Mouse (Mus musculus) urinary bladder, postnatal 14 days (tissue): ENCODE measurements around the gene Slc41a1.
"Not testable (repeated sequence)": the region's sequence is repeated elsewhere in the genome, so short reads cannot be mapped to it uniquely, and the experiment has no call there.

ENCODE experiments used
- DNase-seq: peaks from one replicate; pipeline ENCODE4 v3.0.0; 2021; ENCODE audit warnings: low spot score

Slc41a1 gene

GRCm38 (mm10) chr1:131827207-131827786 lies at the start of gene Slc41a1:
TSS of gene Slc41a1 (plus strand) at chr1:131827493.
- no peak for DNase-seq

- DNase-seq: no peak
Measured at GRCm38 (mm10) chr1:131794591-131794990, 32.7 kb upstream of the Slc41a1 start.

- no peak for DNase-seq
Measured at GRCm38 (mm10) chr1:131795171-131795570, 32.1 kb upstream of the Slc41a1 start.

- peak; percentile 78 for DNase-seq
Measured at GRCm38 (mm10) chr1:131797202-131797909, 29.9 kb upstream of the Slc41a1 start, which contains the start of gene Pm20d1. TSS of gene Pm20d1 (plus strand) at chr1:131797381.

- DNase-seq: no peak
Measured at GRCm38 (mm10) chr1:131800001-131800400, 27.3 kb upstream of the Slc41a1 start.

- DNase-seq: no peak
Measured at GRCm38 (mm10) chr1:131801071-131801470, 26.2 kb upstream of the Slc41a1 start.

GRCm38 (mm10) chr1:131802652-131803051 lies 24.6 kb upstream of the Slc41a1 start:
- DNase-seq: no peak

GRCm38 (mm10) chr1:131804166-131804565 lies 23.1 kb upstream of the Slc41a1 start:
- no peak for DNase-seq

- no peak for DNase-seq
Measured at GRCm38 (mm10) chr1:131808986-131809385, 18.3 kb upstream of the Slc41a1 start.

GRCm38 (mm10) chr1:131809651-131810050 lies 17.6 kb upstream of the Slc41a1 start:
- no peak for DNase-seq

GRCm38 (mm10) chr1:131811393-131811792 lies 15.9 kb upstream of the Slc41a1 start:
- no peak for DNase-seq

- DNase-seq: no peak
Measured at GRCm38 (mm10) chr1:131812006-131812405, 15.3 kb upstream of the Slc41a1 start.

- no peak for DNase-seq
Measured at GRCm38 (mm10) chr1:131812631-131813295, 14.5 kb upstream of the Slc41a1 start.

- no peak for DNase-seq
Measured at GRCm38 (mm10) chr1:131813731-131814130, 13.6 kb upstream of the Slc41a1 start.

- DNase-seq: no peak
Measured at GRCm38 (mm10) chr1:131814191-131814590, 13.1 kb upstream of the Slc41a1 start.

GRCm38 (mm10) chr1:131816886-131817285 lies 10.4 kb upstream of the Slc41a1 start:
- DNase-seq: no peak

GRCm38 (mm10) chr1:131820353-131820752 lies 6.9 kb upstream of the Slc41a1 start:
- DNase-seq: not testable (repeated sequence)

GRCm38 (mm10) chr1:131820887-131821328 lies 6.4 kb upstream of the Slc41a1 start:
- no peak for DNase-seq

- no peak for DNase-seq
Measured at GRCm38 (mm10) chr1:131822292-131822691, 5.0 kb upstream of the Slc41a1 start.

GRCm38 (mm10) chr1:131822856-131823492 lies 4.3 kb upstream of the Slc41a1 start:
- DNase-seq: no peak

GRCm38 (mm10) chr1:131823563-131823962 lies 3.7 kb upstream of the Slc41a1 start:
- no peak for DNase-seq

GRCm38 (mm10) chr1:131824528-131825181 lies 2.6 kb upstream of the Slc41a1 start:
- DNase-seq: no peak
